Comparison of ENCODE assay signal across 1 mouse cellular context in genomic region chr4:133185893-133186292, GRCm38 (mm10).
TF ChIP-seq lines count a peak whose summit lies in the region.

No protein-coding gene starts in this region.

TF ChIP-seq in CH12.LX, 34 proteins besides CTCF, POLR2A, EP300 and RAD21:
- TF ChIP-seq ETS1 (conservative IDR thresholded peaks at IDR 0.05; ENCODE audit: low read depth, low read length) = no peak
- no peak for TF ChIP-seq SIN3A (IDR thresholded peaks at IDR 0.05; ENCODE audit: low read length)
- TF ChIP-seq POLR2AphosphoS2 (IDR thresholded peaks at IDR 0.05; ENCODE audit: low read depth, low read length) = no peak
- TF ChIP-seq MAZ (IDR thresholded peaks at IDR 0.05; ENCODE audit: low read depth, low read length) = no peak
